ENCODE assay signal across 9 mouse cellular contexts in genomic region chr8:83977646-83978045, GRCm38 (mm10). TPM values are rescaled to one million over a fixed set of nuclear protein-coding genes. Genes with fewer than 3 reads are reported as not detected.
DNase-seq lines count a peak whose midpoint lies in the region; ATAC-seq and TF ChIP-seq lines count a peak whose summit lies in the region.
"Had no signal": no experiment of that assay in that cellular context is flagged by ENCODE, and none has a peak within 500 bp of the region (broad histone marks: within the 10 kb centered on the region; RNA-seq: fewer than 3 reads in every experiment).

No protein-coding gene starts in this region.

- WGBS in hindbrain, embryonic 10.5 days: 72% methylated on average over 6 of the region's 6 CpGs
- 78% methylated on average over 6 of the region's 6 CpGs for WGBS in hindbrain, embryonic 11.5 days
- 47% methylated on average over 6 of the region's 6 CpGs for WGBS in hindbrain, postnatal 0 days
- WGBS in liver, embryonic 13.5 days (ENCODE audit: insufficient replicate concordance): 43% methylated on average over 6 of the region's 6 CpGs

- H3K4me1 ChIP-seq in hindbrain, embryonic 10.5 days (replicated peaks): peaks cover 33% of the 10 kb centered on the region
- H3K4me1 ChIP-seq in hindbrain, embryonic 11.5 days (replicated peaks; ENCODE audit: control insufficient read depth, insufficient read depth, low read length): peaks cover 4% of the 10 kb centered on the region; the same call in 1 of the 2 replicates
- peaks cover 26% of the 10 kb centered on the region for H3K4me1 ChIP-seq in bone marrow macrophage, adult 2 months (ENCODE audit: control insufficient read depth, insufficient read depth, low read length)
- H3K4me1 ChIP-seq in hindbrain, postnatal 0 days (ENCODE audit: insufficient read depth, low read length): peaks cover 19% of the 10 kb centered on the region
- peaks cover 55% of the 10 kb centered on the region for H3K4me1 ChIP-seq in liver, embryonic 13.5 days (replicated peaks)

- DNase-seq in hindbrain, embryonic 10.5 days (ENCODE audit: low spot score): no peak
- no peak for DNase-seq in hindbrain, embryonic 11.5 days (ENCODE audit: low spot score)
- DNase-seq in hindbrain, postnatal 0 days (ENCODE audit: low spot score): no peak
- no peak for DNase-seq in liver, embryonic 13.5 days
- no peak for DNase-seq in spleen, postnatal 14 days (ENCODE audit: low spot score in 2 of 2)
- no peak for DNase-seq in urinary bladder, postnatal 14 days (ENCODE audit: low spot score)
- no peak for DNase-seq in layer of hippocampus, postnatal 25 days (ENCODE audit: extremely low spot score in 1 of 2, low spot score in 1 of 2)
- DNase-seq: cerebellum, postnatal 14 days had no signal

- no peak overlapping the region for H3K4me2 ChIP-seq in hindbrain, embryonic 11.5 days (replicated peaks; ENCODE audit: low read depth, low read length)
- peak overlapping the region; percentile 10; the same call in 1 of the 2 replicates for H3K4me2 ChIP-seq in hindbrain, postnatal 0 days (ENCODE audit: low read depth, low read length)
- H3K4me2 ChIP-seq in liver, embryonic 13.5 days: no peak overlapping the region

- H3K9me3 ChIP-seq in hindbrain, embryonic 10.5 days: no peaks in the 10 kb centered on the region
- H3K9me3 ChIP-seq in hindbrain, embryonic 11.5 days (ENCODE audit: control insufficient read depth, low read length): no peaks in the 10 kb centered on the region
- H3K9me3 ChIP-seq in hindbrain, postnatal 0 days (ENCODE audit: low read length): no peaks in the 10 kb centered on the region
- H3K9me3 ChIP-seq in liver, embryonic 13.5 days (replicated peaks): no peaks in the 10 kb centered on the region

- no peak for ATAC-seq in hindbrain, embryonic 11.5 days (ENCODE audit: low FRiP score)
- no peak for ATAC-seq in hindbrain, postnatal 0 days
- no peak for ATAC-seq in liver, embryonic 13.5 days (ENCODE audit: low read depth)

- H3K27ac ChIP-seq in hindbrain, embryonic 10.5 days: 0 out of 2 replicates have a peak overlapping the region, but pooled peaks have one; percentile 23
- H3K27ac ChIP-seq in hindbrain, embryonic 11.5 days (ENCODE audit: low read depth, low read length): no peak overlapping the region
- peak overlapping the region; percentile 39 for H3K27ac ChIP-seq in bone marrow macrophage, adult 2 months (ENCODE audit: insufficient read depth, low read depth, low read length)
- no peak overlapping the region for H3K27ac ChIP-seq in hindbrain, postnatal 0 days
- peak overlapping the region; percentile 35 for H3K27ac ChIP-seq in liver, embryonic 13.5 days

- no peak overlapping the region for H3K4me3 ChIP-seq in hindbrain, embryonic 10.5 days
- no peak overlapping the region for H3K4me3 ChIP-seq in hindbrain, embryonic 11.5 days (ENCODE audit: low read depth, low read length)
- H3K4me3 ChIP-seq in bone marrow macrophage, adult 2 months (ENCODE audit: insufficient read depth, low read length): no peak overlapping the region
- H3K4me3 ChIP-seq in hindbrain, postnatal 0 days (ENCODE audit: low read length): no peak overlapping the region
- no peak overlapping the region for H3K4me3 ChIP-seq in liver, embryonic 13.5 days (replicated peaks)

- H3K9ac ChIP-seq in hindbrain, embryonic 11.5 days (ENCODE audit: low read depth, low read length): no peak overlapping the region
- 0 out of 2 replicates have a peak overlapping the region, but pooled peaks have one; percentile 9 for H3K9ac ChIP-seq in hindbrain, postnatal 0 days (replicated peaks; ENCODE audit: low read length)
- H3K9ac ChIP-seq in liver, embryonic 13.5 days: no peak overlapping the region

- peaks cover 43% of the 10 kb centered on the region for H3K36me3 ChIP-seq in hindbrain, embryonic 10.5 days
- 0 out of 2 replicates have a peak, but pooled peaks cover 3% of the 10 kb centered on the region for H3K36me3 ChIP-seq in hindbrain, embryonic 11.5 days (ENCODE audit: control insufficient read depth, insufficient read depth, low read length)
- H3K36me3 ChIP-seq in hindbrain, postnatal 0 days (ENCODE audit: insufficient read depth, low read length): peaks cover 19% of the 10 kb centered on the region
- peaks cover 27% of the 10 kb centered on the region for H3K36me3 ChIP-seq in liver, embryonic 13.5 days

- TF ChIP-seq POLR2A in bone marrow macrophage, adult 2 months (IDR thresholded peaks at IDR 0.05; ENCODE audit: borderline replicate concordance, low read depth, low read length): no peak

- TF ChIP-seq CTCF in bone marrow macrophage, adult 2 months (IDR thresholded peaks at IDR 0.05; ENCODE audit: low read depth, low read length): no peak
- no peak for TF ChIP-seq CTCF in hindbrain, postnatal 0 days (IDR thresholded peaks at IDR 0.05; ENCODE audit: low read depth)

- H3K27me3 ChIP-seq in hindbrain, embryonic 10.5 days (ENCODE audit: insufficient read depth, poor library complexity, severe bottlenecking): no peaks in the 10 kb centered on the region
- no peaks in the 10 kb centered on the region for H3K27me3 ChIP-seq in hindbrain, embryonic 11.5 days (ENCODE audit: control insufficient read depth, insufficient read depth, low read length)
- H3K27me3 ChIP-seq in hindbrain, postnatal 0 days (ENCODE audit: insufficient read depth, low read length): no peaks in the 10 kb centered on the region
- H3K27me3 ChIP-seq in liver, embryonic 13.5 days: no peaks in the 10 kb centered on the region

RNA-seq across cellular contexts. Expression of gene Prkaca, which starts 4.9 kb away (rescaled TPM):
- polyA plus RNA-seq in hindbrain, embryonic 10.5 days (2016; fragmentation: Nextera tagmentation; extraction: Ambion mirVana): 170 and 194 TPM in 2 replicates
- 139 TPM in 2 replicates for polyA plus RNA-seq in hindbrain, embryonic 11.5 days (2014; fragmentation: Nextera tagmentation; extraction: Ambion mirVana)
- 73.1 and 81.8 TPM in 2 replicates for polyA plus RNA-seq in bone marrow macrophage, adult 2 months (2012; ENCODE audit: insufficient read depth, insufficient read length, missing spikeins)
- total RNA-seq in hindbrain, postnatal 0 days (2014; rRNA removed): 198 and 213 TPM in 2 replicates
- 257 and 268 TPM in 2 replicates for polyA plus RNA-seq in hindbrain, postnatal 0 days (2015; fragmentation: Nextera tagmentation; extraction: Ambion mirVana)
- polyA plus RNA-seq in liver, embryonic 13.5 days (2015; fragmentation: Nextera tagmentation; extraction: Ambion mirVana): 50.5 and 52.3 TPM in 2 replicates
- total RNA-seq in layer of hippocampus, postnatal 25 days (2021): 100 to 1,000 TPM; 257 to 273 TPM

RNA-seq across cellular contexts. Expression of gene Samd1, which starts 19.8 kb away (rescaled TPM):
- polyA plus RNA-seq in hindbrain, embryonic 10.5 days (2016; fragmentation: Nextera tagmentation; extraction: Ambion mirVana): 7.6 and 9.5 TPM in 2 replicates
- polyA plus RNA-seq in hindbrain, embryonic 11.5 days (2014; fragmentation: Nextera tagmentation; extraction: Ambion mirVana): 15.1 and 17.0 TPM in 2 replicates
- 70.3 and 82.9 TPM in 2 replicates for polyA plus RNA-seq in bone marrow macrophage, adult 2 months (2012; ENCODE audit: insufficient read depth, insufficient read length, missing spikeins)
- 58.6 and 96.8 TPM in 2 replicates for total RNA-seq in hindbrain, postnatal 0 days (2014; rRNA removed)
- polyA plus RNA-seq in hindbrain, postnatal 0 days (2015; fragmentation: Nextera tagmentation; extraction: Ambion mirVana): 5.7 and 5.9 TPM in 2 replicates
- polyA plus RNA-seq in liver, embryonic 13.5 days (2015; fragmentation: Nextera tagmentation; extraction: Ambion mirVana): 5.8 and 6.9 TPM in 2 replicates
- 10 to 100 TPM; 44.2 to 45.4 TPM for total RNA-seq in layer of hippocampus, postnatal 25 days (2021)

RNA-seq across cellular contexts. Expression of gene Asf1b, which starts 22.3 kb away (rescaled TPM):
- 99.1 and 112 TPM in 2 replicates for polyA plus RNA-seq in hindbrain, embryonic 10.5 days (2016; fragmentation: Nextera tagmentation; extraction: Ambion mirVana)
- 79.5 and 80.6 TPM in 2 replicates for polyA plus RNA-seq in hindbrain, embryonic 11.5 days (2014; fragmentation: Nextera tagmentation; extraction: Ambion mirVana)
- 41.3 and 42.9 TPM in 2 replicates for polyA plus RNA-seq in bone marrow macrophage, adult 2 months (2012; ENCODE audit: insufficient read depth, insufficient read length, missing spikeins)
- 4.7 and 5.6 TPM in 2 replicates for total RNA-seq in hindbrain, postnatal 0 days (2014; rRNA removed)
- polyA plus RNA-seq in hindbrain, postnatal 0 days (2015; fragmentation: Nextera tagmentation; extraction: Ambion mirVana): 8.3 and 10.6 TPM in 2 replicates
- 114 and 126 TPM in 2 replicates for polyA plus RNA-seq in liver, embryonic 13.5 days (2015; fragmentation: Nextera tagmentation; extraction: Ambion mirVana)
- total RNA-seq in layer of hippocampus, postnatal 25 days (2021): 1 to 10 TPM in 1 of 2 experiments, under 1 TPM in 1; 0.39 to 1.2 TPM

RNA-seq across cellular contexts. Expression of gene Gm10644, which starts 22.6 kb away (rescaled TPM):
- 1.1 and 1.5 TPM in 2 replicates for polyA plus RNA-seq in hindbrain, embryonic 10.5 days (2016; fragmentation: Nextera tagmentation; extraction: Ambion mirVana)
- polyA plus RNA-seq in hindbrain, embryonic 11.5 days (2014; fragmentation: Nextera tagmentation; extraction: Ambion mirVana): 0.93 and 1.2 TPM in 2 replicates
- 0.98 and 1.3 TPM in 2 replicates for polyA plus RNA-seq in bone marrow macrophage, adult 2 months (2012; ENCODE audit: insufficient read depth, insufficient read length, missing spikeins)
- total RNA-seq in hindbrain, postnatal 0 days (2014; rRNA removed): 0.40 and 1.7 TPM in 2 replicates
- 0.43 and 0.56 TPM in 2 replicates for polyA plus RNA-seq in hindbrain, postnatal 0 days (2015; fragmentation: Nextera tagmentation; extraction: Ambion mirVana)
- 0.18 and 0.22 TPM in 2 replicates for polyA plus RNA-seq in liver, embryonic 13.5 days (2015; fragmentation: Nextera tagmentation; extraction: Ambion mirVana)
- total RNA-seq in layer of hippocampus, postnatal 25 days (2021): under 1 TPM; 0.49 to 0.54 TPM

RNA-seq across cellular contexts. Expression of gene 1700067K01Rik, which starts 23.7 kb away (rescaled TPM):
- 0.52 and 0.54 TPM in 2 replicates for polyA plus RNA-seq in hindbrain, embryonic 10.5 days (2016; fragmentation: Nextera tagmentation; extraction: Ambion mirVana)
- 0.80 and 0.93 TPM in 2 replicates for polyA plus RNA-seq in hindbrain, embryonic 11.5 days (2014; fragmentation: Nextera tagmentation; extraction: Ambion mirVana)
- 0.56 TPM in 1 of 2 replicates, not detected in the other for polyA plus RNA-seq in bone marrow macrophage, adult 2 months (2012; ENCODE audit: insufficient read depth, insufficient read length, missing spikeins)
- total RNA-seq in hindbrain, postnatal 0 days (2014; rRNA removed): not detected in 2 replicates
- 0.49 and 0.51 TPM in 2 replicates for polyA plus RNA-seq in hindbrain, postnatal 0 days (2015; fragmentation: Nextera tagmentation; extraction: Ambion mirVana)
- polyA plus RNA-seq in liver, embryonic 13.5 days (2015; fragmentation: Nextera tagmentation; extraction: Ambion mirVana): 0.38 and 0.57 TPM in 2 replicates
- under 1 TPM; 0.20 to 0.33 TPM for total RNA-seq in layer of hippocampus, postnatal 25 days (2021)

Comparison
In these comparisons a context has a peak if more than half of its experiments do, and no peak if none do; other contexts are left out.
1. H3K27ac ChIP-seq: peak in hindbrain, embryonic 10.5 days (single experiment), bone marrow macrophage, adult 2 months (single experiment) and liver, embryonic 13.5 days (single experiment); none in hindbrain, embryonic 11.5 days (single experiment) and hindbrain, postnatal 0 days (single experiment).